Mouse (Mus musculus): ENCODE data around the gene Tmem223.

- TF ChIP-seq EP300 (optimal IDR thresholded peaks at IDR 0.05) (no peak), CTCF (IDR thresholded peaks at IDR 0.05; ENCODE audit: low read depth) (no peak)
These were observed 18.4 kb downstream of the Tmem223 start for GRCm38 (mm10) chr19:8789171-8789570.
